Mouse (Mus musculus): ENCODE results near the gene Cdk5r1. TPM values are rescaled to one million over a fixed set of nuclear protein-coding genes. Genes with fewer than 3 reads are reported as not detected.
"Not testable (repeated sequence)": the region's sequence is repeated elsewhere in the genome, so short reads cannot be mapped to it uniquely, and the experiment has no call there.

Cdk5r1 gene
- 4.5 and 5.3 TPM in 2 replicates for polyA plus RNA-seq (2015; fragmentation: Nextera tagmentation; extraction: Ambion mirVana)

GRCm38 (mm10) chr11:80476222-80477189 is at the start of gene Cdk5r1:
Gene Cdk5r1 (plus strand): TSS chr11:80477023.
- ATAC-seq (ENCODE audit: insufficient number of reproducible peaks, low FRiP score, low TSS enrichment, low read depth), result peak; percentile 91
- under 1% methylated on average over 95 of the region's 116 CpGs for WGBS
- Histone ChIP-seq H3K27me3 (0 out of 2 replicates have a peak, but pooled peaks cover 6% of the 10 kb centered on the region), H3K4me3 (replicated peaks) (peak within 1 kb of the TSS; percentile 64), H3K9me3 (replicated peaks) (no peaks in the 10 kb centered on the region), H3K27ac (replicated peaks) (peak within 1 kb of the TSS; percentile 83), H3K4me1 (peaks cover 35% of the 10 kb centered on the region), H3K9ac (peak within 1 kb of the TSS; percentile 54), H3K36me3 (peaks cover 21% of the 10 kb centered on the region), H3K4me2 (replicated peaks) (peak within 1 kb of the TSS; percentile 98)

- under 1% methylated on average over 58 of the region's 58 CpGs for WGBS
- Histone ChIP-seq H3K36me3 (peaks cover 15% of the 10 kb centered on the region), H3K9ac (peak within 1 kb of the TSS; percentile 76), H3K4me1 (peaks cover 7% of the 10 kb centered on the region; the same call in 1 of the 2 replicates), H3K4me3 (replicated peaks) (peak within 1 kb of the TSS; percentile 77), H3K27me3 (no peaks in the 10 kb centered on the region), H3K4me2 (replicated peaks) (peak within 1 kb of the TSS; percentile 56), H3K27ac (replicated peaks) (peak within 1 kb of the TSS; percentile 89), H3K9me3 (replicated peaks) (no peaks in the 10 kb centered on the region)
- peak; percentile 99 for ATAC-seq (ENCODE audit: insufficient number of reproducible peaks, low FRiP score, low TSS enrichment, low read depth)
Measured at GRCm38 (mm10) chr11:80428381-80429008, 48.3 kb upstream of the Cdk5r1 start, which contains the start of gene Psmd11. Gene Psmd11 (plus strand): TSS chr11:80428615.

GRCm38 (mm10) chr11:80429009-80429475 is 47.8 kb upstream of the Cdk5r1 start:
- H3K4me3 ChIP-seq (replicated peaks), result peak overlapping the region; percentile 77

GRCm38 (mm10) chr11:80429500-80430166 is 47.2 kb upstream of the Cdk5r1 start:
- ATAC-seq (ENCODE audit: insufficient number of reproducible peaks, low FRiP score, low TSS enrichment, low read depth), result no peak
- H3K4me1 ChIP-seq, result peaks cover 7% of the 10 kb centered on the region; the same call in 1 of the 2 replicates
- peak overlapping the region; percentile 77 for H3K4me3 ChIP-seq (replicated peaks)
- H3K9ac ChIP-seq, result peak overlapping the region; percentile 76
- H3K36me3 ChIP-seq, result peaks cover 18% of the 10 kb centered on the region
- H3K9me3 ChIP-seq (replicated peaks), result no peaks in the 10 kb centered on the region
- no peaks in the 10 kb centered on the region for H3K27me3 ChIP-seq
- 60% methylated on average over 14 of the region's 14 CpGs for WGBS
- peak overlapping the region; percentile 56 for H3K4me2 ChIP-seq (replicated peaks)
- H3K27ac ChIP-seq (replicated peaks), result no peak overlapping the region

More at GRCm38 (mm10) chr11:80429009-80429475, 47.8 kb upstream of the Cdk5r1 start:
- peaks cover 7% of the 10 kb centered on the region; the same call in 1 of the 2 replicates for H3K4me1 ChIP-seq
- H3K9me3 ChIP-seq (replicated peaks), result no peaks in the 10 kb centered on the region
- peak; percentile 60; the same call in 1 of the 2 replicates for ATAC-seq (ENCODE audit: insufficient number of reproducible peaks, low FRiP score, low TSS enrichment, low read depth)
- peak overlapping the region; percentile 89 for H3K27ac ChIP-seq (replicated peaks)
- H3K27me3 ChIP-seq, result no peaks in the 10 kb centered on the region
- WGBS, result under 1% methylated on average over 37 of the region's 37 CpGs
- peak overlapping the region; percentile 76 for H3K9ac ChIP-seq
- peak overlapping the region; percentile 56 for H3K4me2 ChIP-seq (replicated peaks)
- peaks cover 18% of the 10 kb centered on the region for H3K36me3 ChIP-seq

- H3K4me1 ChIP-seq, result peaks cover 7% of the 10 kb centered on the region; the same call in 1 of the 2 replicates
- no peak overlapping the region for H3K4me3 ChIP-seq (replicated peaks)
- H3K36me3 ChIP-seq, result peaks cover 19% of the 10 kb centered on the region
- H3K9me3 ChIP-seq (replicated peaks), result no peaks in the 10 kb centered on the region
- H3K9ac ChIP-seq, result no peak overlapping the region
- no peak overlapping the region for H3K27ac ChIP-seq (replicated peaks)
- ATAC-seq (ENCODE audit: insufficient number of reproducible peaks, low FRiP score, low TSS enrichment, low read depth), result no peak
- H3K27me3 ChIP-seq, result no peaks in the 10 kb centered on the region
- H3K4me2 ChIP-seq (replicated peaks), result no peak overlapping the region
- 96% methylated on average over 3 of the region's 3 CpGs for WGBS
Measured at GRCm38 (mm10) chr11:80430366-80430910, 46.4 kb upstream of the Cdk5r1 start.

GRCm38 (mm10) chr11:80446916-80447315 is 29.9 kb upstream of the Cdk5r1 start:
- Histone ChIP-seq H3K27me3 (no peaks in the 10 kb centered on the region), H3K27ac (replicated peaks) (no peak overlapping the region), H3K4me2 (replicated peaks) (no peak overlapping the region), H3K9ac (no peak overlapping the region), H3K4me3 (replicated peaks) (no peak overlapping the region), H3K36me3 (peaks cover 46% of the 10 kb centered on the region), H3K9me3 (replicated peaks) (no peaks in the 10 kb centered on the region), H3K4me1 (no peaks in the 10 kb centered on the region)
- WGBS, result 89% methylated on average over 3 of the region's 3 CpGs
- no peak for ATAC-seq (ENCODE audit: insufficient number of reproducible peaks, low FRiP score, low TSS enrichment, low read depth)

GRCm38 (mm10) chr11:80449859-80450258 is 27.0 kb upstream of the Cdk5r1 start:
- Histone ChIP-seq H3K4me2 (replicated peaks) (no peak overlapping the region), H3K9me3 (replicated peaks) (no peaks in the 10 kb centered on the region), H3K36me3 (peaks cover 51% of the 10 kb centered on the region), H3K4me3 (replicated peaks) (no peak overlapping the region), H3K4me1 (no peaks in the 10 kb centered on the region), H3K9ac (no peak overlapping the region), H3K27me3 (no peaks in the 10 kb centered on the region), H3K27ac (replicated peaks) (no peak overlapping the region)
- ATAC-seq (ENCODE audit: insufficient number of reproducible peaks, low FRiP score, low TSS enrichment, low read depth), result no peak
- WGBS, result 99% methylated on average over 2 of the region's 2 CpGs

GRCm38 (mm10) chr11:80452242-80452641 is 24.6 kb upstream of the Cdk5r1 start:
- no peak overlapping the region for H3K4me3 ChIP-seq (replicated peaks)
- peaks cover 54% of the 10 kb centered on the region for H3K36me3 ChIP-seq
- H3K4me1 ChIP-seq, result no peaks in the 10 kb centered on the region
- WGBS, result 89% methylated on average over 3 of the region's 3 CpGs
- no peak overlapping the region for H3K4me2 ChIP-seq (replicated peaks)
- no peaks in the 10 kb centered on the region for H3K27me3 ChIP-seq
- no peak overlapping the region for H3K9ac ChIP-seq
- H3K27ac ChIP-seq (replicated peaks), result no peak overlapping the region
- no peaks in the 10 kb centered on the region for H3K9me3 ChIP-seq (replicated peaks)
- no peak for ATAC-seq (ENCODE audit: insufficient number of reproducible peaks, low FRiP score, low TSS enrichment, low read depth)

- Histone ChIP-seq H3K4me3 (replicated peaks) (no peak overlapping the region), H3K27ac (replicated peaks) (no peak overlapping the region), H3K4me2 (replicated peaks) (no peak overlapping the region), H3K4me1 (no peaks in the 10 kb centered on the region), H3K36me3 (peaks cover 55% of the 10 kb centered on the region), H3K27me3 (no peaks in the 10 kb centered on the region), H3K9ac (no peak overlapping the region), H3K9me3 (replicated peaks) (no peaks in the 10 kb centered on the region)
- 95% methylated on average over 1 of the region's 1 CpGs for WGBS
- ATAC-seq (ENCODE audit: insufficient number of reproducible peaks, low FRiP score, low TSS enrichment, low read depth), result no peak
Measured at GRCm38 (mm10) chr11:80453198-80453597, 23.6 kb upstream of the Cdk5r1 start.

- H3K4me3 ChIP-seq (replicated peaks); ATAC-seq (ENCODE audit: insufficient number of reproducible peaks, low FRiP score, low TSS enrichment, low read depth); H3K27ac ChIP-seq (replicated peaks); H3K4me1 ChIP-seq; H3K4me2 ChIP-seq (replicated peaks); H3K27me3 ChIP-seq; H3K9ac ChIP-seq; H3K9me3 ChIP-seq (replicated peaks): not testable (repeated sequence)
- 87% methylated on average over 4 of the region's 4 CpGs for WGBS
- H3K36me3 ChIP-seq, result peaks cover 82% of the 10 kb centered on the region
Measured at GRCm38 (mm10) chr11:80463605-80464130, 13.2 kb upstream of the Cdk5r1 start.

Data from embryonic facial prominence, embryonic 15.5 days (tissue).